In genomic region chr9:62555258-62555856, GRCm38 (mm10) we compare ENCODE assay signal across 7 mouse cellular contexts. TPM values are rescaled to one million over a fixed set of nuclear protein-coding genes. Genes with fewer than 3 reads are reported as not detected.
DNase-seq lines count a peak whose midpoint lies in the region; ATAC-seq and TF ChIP-seq lines count a peak whose summit lies in the region.

No protein-coding gene starts in this region.

- no peaks in the 10 kb centered on the region for H3K36me3 ChIP-seq in kidney, embryonic 14.5 days (ENCODE audit: control insufficient read depth, insufficient read depth, low read length)
- H3K36me3 ChIP-seq in E14TG2a.4 (ENCODE audit: insufficient read depth, low read length), result no peaks in the 10 kb centered on the region
- no peaks in the 10 kb centered on the region for H3K36me3 ChIP-seq in forebrain, embryonic 15.5 days

- no peak overlapping the region for H3K27ac ChIP-seq in kidney, embryonic 14.5 days (ENCODE audit: low read depth, low read length)
- H3K27ac ChIP-seq in forebrain, embryonic 15.5 days (replicated peaks), result peak overlapping the region; percentile 62

- no peak overlapping the region for H3K4me2 ChIP-seq in kidney, embryonic 14.5 days (replicated peaks; ENCODE audit: low read depth, low read length)
- H3K4me2 ChIP-seq in forebrain, embryonic 15.5 days (replicated peaks), result no peak overlapping the region

- H3K4me1 ChIP-seq in kidney, embryonic 14.5 days (ENCODE audit: control insufficient read depth, insufficient read depth, low read length), result no peaks in the 10 kb centered on the region
- peaks cover 14% of the 10 kb centered on the region for H3K4me1 ChIP-seq in E14TG2a.4 (replicated peaks; ENCODE audit: low read depth, low read length)
- H3K4me1 ChIP-seq in forebrain, embryonic 15.5 days, result peaks cover 20% of the 10 kb centered on the region

- no peak overlapping the region for H3K9ac ChIP-seq in kidney, embryonic 14.5 days (ENCODE audit: low read depth, low read length)
- H3K9ac ChIP-seq in forebrain, embryonic 15.5 days (replicated peaks), result no peak overlapping the region

- peak; percentile 62 for DNase-seq in kidney, postnatal 10 days
- DNase-seq in ZHBTc4 (ENCODE audit: low read depth, low spot score), result peak; percentile 71
- peak; percentile 51 for DNase-seq in lung, postnatal 25 days (ENCODE audit: low spot score)
- peak; percentile 58 for DNase-seq in thymus, postnatal 4 days

- H3K4me3 ChIP-seq in kidney, embryonic 14.5 days (ENCODE audit: low read length), result no peak overlapping the region
- no peak overlapping the region for H3K4me3 ChIP-seq in E14TG2a.4 (replicated peaks; ENCODE audit: low read length)
- no peak overlapping the region for H3K4me3 ChIP-seq in forebrain, embryonic 15.5 days

- no peaks in the 10 kb centered on the region for H3K9me3 ChIP-seq in kidney, embryonic 14.5 days (ENCODE audit: control insufficient read depth, low read length)
- no peaks in the 10 kb centered on the region for H3K9me3 ChIP-seq in E14TG2a.4 (ENCODE audit: low read length)
- H3K9me3 ChIP-seq in forebrain, embryonic 15.5 days, result no peaks in the 10 kb centered on the region

- 70% methylated on average over 5 of the region's 5 CpGs for WGBS in kidney, embryonic 14.5 days
- WGBS in forebrain, embryonic 15.5 days, result 71% methylated on average over 5 of the region's 5 CpGs

- no peaks in the 10 kb centered on the region for H3K27me3 ChIP-seq in kidney, embryonic 14.5 days (ENCODE audit: control insufficient read depth, insufficient read depth, low read length)
- no peaks in the 10 kb centered on the region for H3K27me3 ChIP-seq in E14TG2a.4 (ENCODE audit: insufficient read depth, low read length)
- H3K27me3 ChIP-seq in forebrain, embryonic 15.5 days, result no peaks in the 10 kb centered on the region

- TF ChIP-seq CTCF in E14TG2a.4 (conservative IDR thresholded peaks at IDR 0.05; ENCODE audit: low read length), result peak; percentile 47

- no peak for ATAC-seq in kidney, embryonic 14.5 days (ENCODE audit: low FRiP score, low TSS enrichment)
- ATAC-seq in forebrain, embryonic 15.5 days (replicated peaks), result peak; percentile 17; the same call in 1 of the 2 replicates

RNA-seq across cellular contexts. Expression of gene Coro2b, which starts 18.5 kb away (rescaled TPM):
- polyA plus RNA-seq in kidney, embryonic 14.5 days (2014; fragmentation: Nextera tagmentation; extraction: Ambion mirVana), result 9.3 and 16.5 TPM in 2 replicates
- 41.0 and 48.8 TPM in 2 replicates for polyA plus RNA-seq in forebrain, embryonic 15.5 days (2015; fragmentation: Nextera tagmentation; extraction: Ambion mirVana)
